Mouse (Mus musculus): ENCODE results near the gene Bach1. TPM values are rescaled to one million over a fixed set of nuclear protein-coding genes. Genes with fewer than 3 reads are reported as not detected.
"Not testable (repeated sequence)": the region's sequence is repeated elsewhere in the genome, so short reads cannot be mapped to it uniquely, and the experiment has no call there.

Bach1 gene
- polyA plus RNA-seq, 1 experiment from 2014 or later: 17.4 TPM

- 0 out of 2 replicates have a peak, but pooled peaks cover 3% of the 10 kb centered on the region for H3K9me3 ChIP-seq (ENCODE audit: control insufficient read depth, low read length)
- H3K4me3 ChIP-seq (ENCODE audit: low read length): no peak overlapping the region
- no peak overlapping the region for H3K27ac ChIP-seq (ENCODE audit: low read depth, low read length)
- no peaks in the 10 kb centered on the region for H3K27me3 ChIP-seq (replicated peaks; ENCODE audit: control insufficient read depth, insufficient read depth, low read length)
- WGBS: 80% methylated on average over 12 of the region's 12 CpGs
- no peak overlapping the region for H3K4me2 ChIP-seq (ENCODE audit: low read length)
- H3K4me1 ChIP-seq (ENCODE audit: control insufficient read depth, insufficient read depth, low read depth, low read length): no peaks in the 10 kb centered on the region
- no peak overlapping the region for H3K9ac ChIP-seq (ENCODE audit: low read depth, low read length)
- no peaks in the 10 kb centered on the region for H3K36me3 ChIP-seq (ENCODE audit: control insufficient read depth, insufficient read depth, low read length)
- ATAC-seq: no peak
Observed at GRCm38 (mm10) chr16:87671336-87671735, 27.4 kb upstream of the Bach1 start.

GRCm38 (mm10) chr16:87673155-87673554 is 25.6 kb upstream of the Bach1 start:
- H3K9me3 ChIP-seq (ENCODE audit: control insufficient read depth, low read length): 0 out of 2 replicates have a peak, but pooled peaks cover 3% of the 10 kb centered on the region

GRCm38 (mm10) chr16:87676182-87676581 is 22.6 kb upstream of the Bach1 start:
- no peak for ATAC-seq
- WGBS: 67% methylated on average over 10 of the region's 10 CpGs
- H3K4me1 ChIP-seq (ENCODE audit: control insufficient read depth, insufficient read depth, low read depth, low read length): no peaks in the 10 kb centered on the region

More at GRCm38 (mm10) chr16:87673155-87673554, 25.6 kb upstream of the Bach1 start:
- H3K36me3 ChIP-seq (ENCODE audit: control insufficient read depth, insufficient read depth, low read length): no peaks in the 10 kb centered on the region
- no peak overlapping the region for H3K4me3 ChIP-seq (ENCODE audit: low read length)
- no peaks in the 10 kb centered on the region for H3K27me3 ChIP-seq (replicated peaks; ENCODE audit: control insufficient read depth, insufficient read depth, low read length)
- 81% methylated on average over 7 of the region's 7 CpGs for WGBS
- H3K4me2 ChIP-seq (ENCODE audit: low read length): no peak overlapping the region
- H3K9ac ChIP-seq (ENCODE audit: low read depth, low read length): no peak overlapping the region
- H3K27ac ChIP-seq (ENCODE audit: low read depth, low read length): no peak overlapping the region
- no peak for ATAC-seq
- H3K4me1 ChIP-seq (ENCODE audit: control insufficient read depth, insufficient read depth, low read depth, low read length): no peaks in the 10 kb centered on the region

GRCm38 (mm10) chr16:87678667-87679066 is 20.1 kb upstream of the Bach1 start:
- H3K27ac ChIP-seq (ENCODE audit: low read depth, low read length): no peak overlapping the region

More at GRCm38 (mm10) chr16:87676182-87676581, 22.6 kb upstream of the Bach1 start:
- Histone ChIP-seq H3K4me3 (ENCODE audit: low read length) (no peak overlapping the region), H3K27ac (ENCODE audit: low read depth, low read length) (no peak overlapping the region), H3K4me2 (ENCODE audit: low read length) (no peak overlapping the region), H3K36me3 (ENCODE audit: control insufficient read depth, insufficient read depth, low read length) (no peaks in the 10 kb centered on the region), H3K9me3 (ENCODE audit: control insufficient read depth, low read length) (0 out of 2 replicates have a peak, but pooled peaks cover 3% of the 10 kb centered on the region), H3K27me3 (replicated peaks; ENCODE audit: control insufficient read depth, insufficient read depth, low read length) (no peaks in the 10 kb centered on the region), H3K9ac (ENCODE audit: low read depth, low read length) (no peak overlapping the region)

GRCm38 (mm10) chr16:87680912-87681634 is 17.7 kb upstream of the Bach1 start:
- Histone ChIP-seq H3K4me2 (ENCODE audit: low read length) (no peak overlapping the region), H3K9ac (ENCODE audit: low read depth, low read length) (no peak overlapping the region), H3K27ac (ENCODE audit: low read depth, low read length) (no peak overlapping the region), H3K36me3 (ENCODE audit: control insufficient read depth, insufficient read depth, low read length) (no peaks in the 10 kb centered on the region), H3K9me3 (ENCODE audit: control insufficient read depth, low read length) (no peaks in the 10 kb centered on the region), H3K27me3 (replicated peaks; ENCODE audit: control insufficient read depth, insufficient read depth, low read length) (no peaks in the 10 kb centered on the region), H3K4me1 (ENCODE audit: control insufficient read depth, insufficient read depth, low read depth, low read length) (no peaks in the 10 kb centered on the region; the same call in 1 of the 2 replicates), H3K4me3 (ENCODE audit: low read length) (no peak overlapping the region)
- no peak for ATAC-seq
- WGBS: 92% methylated on average over 9 of the region's 9 CpGs

More at GRCm38 (mm10) chr16:87678667-87679066, 20.1 kb upstream of the Bach1 start:
- Histone ChIP-seq H3K4me3 (ENCODE audit: low read length) (no peak overlapping the region), H3K27me3 (replicated peaks; ENCODE audit: control insufficient read depth, insufficient read depth, low read length) (no peaks in the 10 kb centered on the region), H3K36me3 (ENCODE audit: control insufficient read depth, insufficient read depth, low read length) (no peaks in the 10 kb centered on the region), H3K4me2 (ENCODE audit: low read length) (no peak overlapping the region), H3K9me3 (ENCODE audit: control insufficient read depth, low read length) (0 out of 2 replicates have a peak, but pooled peaks cover 3% of the 10 kb centered on the region), H3K9ac (ENCODE audit: low read depth, low read length) (no peak overlapping the region), H3K4me1 (ENCODE audit: control insufficient read depth, insufficient read depth, low read depth, low read length) (no peaks in the 10 kb centered on the region; the same call in 1 of the 2 replicates)
- WGBS: 75% methylated on average over 11 of the region's 11 CpGs
- ATAC-seq: no peak

- Histone ChIP-seq H3K4me3 (ENCODE audit: low read length) (no peak overlapping the region), H3K36me3 (ENCODE audit: control insufficient read depth, insufficient read depth, low read length) (no peaks in the 10 kb centered on the region), H3K4me1 (ENCODE audit: control insufficient read depth, insufficient read depth, low read depth, low read length) (no peaks in the 10 kb centered on the region; the same call in 1 of the 2 replicates), H3K9me3 (ENCODE audit: control insufficient read depth, low read length) (no peaks in the 10 kb centered on the region), H3K27me3 (replicated peaks; ENCODE audit: control insufficient read depth, insufficient read depth, low read length) (no peaks in the 10 kb centered on the region), H3K9ac (ENCODE audit: low read depth, low read length) (no peak overlapping the region), H3K4me2 (ENCODE audit: low read length) (no peak overlapping the region), H3K27ac (ENCODE audit: low read depth, low read length) (no peak overlapping the region)
- no peak for ATAC-seq
- WGBS: 69% methylated on average over 3 of the region's 3 CpGs
Observed at GRCm38 (mm10) chr16:87681848-87682247, 16.9 kb upstream of the Bach1 start.

GRCm38 (mm10) chr16:87686458-87686857 is 12.3 kb upstream of the Bach1 start:
- H3K9ac ChIP-seq (ENCODE audit: low read depth, low read length): no peak overlapping the region
- ATAC-seq: no peak
- H3K4me3 ChIP-seq (ENCODE audit: low read length): no peak overlapping the region
- H3K36me3 ChIP-seq (ENCODE audit: control insufficient read depth, insufficient read depth, low read length): no peaks in the 10 kb centered on the region
- H3K4me1 ChIP-seq (ENCODE audit: control insufficient read depth, insufficient read depth, low read depth, low read length): no peaks in the 10 kb centered on the region; the same call in 1 of the 2 replicates
- no peaks in the 10 kb centered on the region for H3K9me3 ChIP-seq (ENCODE audit: control insufficient read depth, low read length)
- H3K27ac ChIP-seq (ENCODE audit: low read depth, low read length): no peak overlapping the region
- 88% methylated on average over 1 of the region's 1 CpGs for WGBS
- no peaks in the 10 kb centered on the region for H3K27me3 ChIP-seq (replicated peaks; ENCODE audit: control insufficient read depth, insufficient read depth, low read length)
- no peak overlapping the region for H3K4me2 ChIP-seq (ENCODE audit: low read length)

- H3K9ac ChIP-seq (ENCODE audit: low read depth, low read length): no peak overlapping the region
- H3K36me3 ChIP-seq (ENCODE audit: control insufficient read depth, insufficient read depth, low read length): no peaks in the 10 kb centered on the region
- no peaks in the 10 kb centered on the region; the same call in 1 of the 2 replicates for H3K4me1 ChIP-seq (ENCODE audit: control insufficient read depth, insufficient read depth, low read depth, low read length)
- no peaks in the 10 kb centered on the region for H3K9me3 ChIP-seq (ENCODE audit: control insufficient read depth, low read length)
- no peak overlapping the region for H3K4me3 ChIP-seq (ENCODE audit: low read length)
- H3K4me2 ChIP-seq (ENCODE audit: low read length): no peak overlapping the region
- WGBS: 81% methylated on average over 3 of the region's 3 CpGs
- no peak for ATAC-seq
- H3K27me3 ChIP-seq (replicated peaks; ENCODE audit: control insufficient read depth, insufficient read depth, low read length): no peaks in the 10 kb centered on the region
- H3K27ac ChIP-seq (ENCODE audit: low read depth, low read length): no peak overlapping the region
Observed at GRCm38 (mm10) chr16:87687346-87687745, 11.4 kb upstream of the Bach1 start.

- 94% methylated on average over 3 of the region's 3 CpGs for WGBS
- not testable (repeated sequence) for H3K27ac ChIP-seq (ENCODE audit: low read depth, low read length); H3K4me1 ChIP-seq (ENCODE audit: control insufficient read depth, insufficient read depth, low read depth, low read length); H3K36me3 ChIP-seq (ENCODE audit: control insufficient read depth, insufficient read depth, low read length); H3K4me3 ChIP-seq (ENCODE audit: low read length); ATAC-seq; H3K9me3 ChIP-seq (ENCODE audit: control insufficient read depth, low read length); H3K27me3 ChIP-seq (replicated peaks; ENCODE audit: control insufficient read depth, insufficient read depth, low read length); H3K4me2 ChIP-seq (ENCODE audit: low read length); H3K9ac ChIP-seq (ENCODE audit: low read depth, low read length)
Observed at GRCm38 (mm10) chr16:87688328-87688727, 10.4 kb upstream of the Bach1 start.

Data from hindbrain, embryonic 16.5 days (tissue).